Mouse (Mus musculus) olfactory bulb, adult 2 months (tissue): Measurements from ENCODE around the gene Mthfd2l. TPM values are rescaled to one million over a fixed set of nuclear protein-coding genes. Genes with fewer than 3 reads are reported as not detected.
A peak's percentile ranks its signal among the peaks of the same experiment; 100 is the strongest.

Experiments used
- H3K27ac ChIP-seq: fragments of 200-500 bp; 2 replicates; pipeline ENCODE4 v1.5.1; 2012; ENCODE audit warnings: low read depth, low read length; ENCODE audit not compliant: insufficient read depth
- H3K4me1 ChIP-seq: fragments of 200-500 bp; 2 replicates; pipeline ENCODE4 v1.6.1; 2012; ENCODE audit warnings: low read length; ENCODE audit not compliant: control insufficient read depth, insufficient read depth
- H3K4me3 ChIP-seq: fragments of 200-500 bp; 2 replicates; pipeline ENCODE4 v1.5.1; 2012; ENCODE audit warnings: mild to moderate bottlenecking, low read depth, low read length, moderate library complexity; ENCODE audit not compliant: insufficient read depth
- CTCF ChIP-seq: fragments of 200-500 bp; IDR thresholded peaks from 2 replicates; pipeline ENCODE4 v1.5.1; 2012; ENCODE audit warnings: low read depth, mild to moderate bottlenecking, low read length, moderate library complexity; ENCODE audit not compliant: insufficient read depth
- POLR2A ChIP-seq: fragments of 200-500 bp; IDR thresholded peaks from 2 replicates; pipeline ENCODE4 v1.6.1; 2012; ENCODE audit warnings: mild to moderate bottlenecking, low read depth, low read length, moderate library complexity; ENCODE audit not compliant: insufficient read depth
- WGBS: fragments of 180-500 bp; shearing (Covaris S2); methylation state at CpG from one replicate; pipeline ENCODE4 v1.1.7; 2018; 5-methylcytosine and 5-hydroxymethylcytosine counted together
- polyA plus RNA-seq: library from polyadenylated mRNA; stranded (reverse); fragments of >200 nt; gene quantifications from 2 replicates; pipeline ENCODE4 v1.2.4, GENCODE M21; 2012; ENCODE audit warnings: low replicate concordance; ENCODE audit not compliant: missing spikeins, insufficient read depth, insufficient read length

Mthfd2l gene
- polyA plus RNA-seq, 1 experiment: not detected

GRCm38 (mm10) chr5:90899308-90899707 lies 31.6 kb upstream of the Mthfd2l start:
- no peak overlapping the region for H3K4me3 ChIP-seq
- no peak overlapping the region for H3K27ac ChIP-seq
- 92% methylated on average over 5 of the region's 5 CpGs for WGBS
- peaks cover 7% of the 10 kb centered on the region; the same call in 1 of the 2 replicates for H3K4me1 ChIP-seq
- no peak for TF ChIP-seq POLR2A
- TF ChIP-seq CTCF: no peak

DNA sequence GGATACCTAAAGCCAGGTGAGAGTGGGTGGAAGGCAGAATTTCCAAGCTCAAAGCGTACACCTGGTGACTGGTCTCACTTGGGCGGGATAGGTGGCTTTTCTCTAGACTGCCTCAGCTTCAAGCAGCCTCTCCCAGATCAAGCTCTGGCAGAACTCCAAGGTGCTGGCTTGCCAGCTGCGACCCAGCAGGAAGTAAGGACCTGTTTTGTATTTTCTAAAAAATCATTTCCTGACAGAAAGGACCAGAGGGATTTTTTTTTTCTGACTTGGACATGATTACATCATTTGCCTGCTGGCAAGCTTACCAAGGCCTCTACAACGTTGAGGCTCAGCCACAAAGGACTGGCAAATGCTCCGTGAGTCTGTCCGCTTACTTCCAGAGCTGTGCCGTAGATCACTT lies 30.8 kb upstream of the Mthfd2l start:
- peaks cover 7% of the 10 kb centered on the region; the same call in 1 of the 2 replicates for H3K4me1 ChIP-seq
- WGBS: 52% methylated on average over 7 of the region's 7 CpGs
- H3K27ac ChIP-seq: no peak overlapping the region
- no peak for TF ChIP-seq CTCF
- H3K4me3 ChIP-seq: no peak overlapping the region

- WGBS: 61% methylated on average over 7 of the region's 7 CpGs
- Histone ChIP-seq H3K4me3 (no peak overlapping the region), H3K4me1 (peaks cover 7% of the 10 kb centered on the region; the same call in 1 of the 2 replicates), H3K27ac (no peak overlapping the region)
- TF ChIP-seq CTCF: no peak
- no peak for TF ChIP-seq POLR2A
Observed at GRCm38 (mm10) chr5:90900688-90901087, 30.2 kb upstream of the Mthfd2l start.

GRCm38 (mm10) chr5:90902380-90903260 lies 28.3 kb upstream of the Mthfd2l start:
- Histone ChIP-seq H3K4me1 (peaks cover 7% of the 10 kb centered on the region; the same call in 1 of the 2 replicates), H3K4me3 (no peak overlapping the region), H3K27ac (no peak overlapping the region)
- TF ChIP-seq POLR2A (no peak), CTCF (no peak)
- 15% methylated on average over 10 of the region's 10 CpGs for WGBS

DNA sequence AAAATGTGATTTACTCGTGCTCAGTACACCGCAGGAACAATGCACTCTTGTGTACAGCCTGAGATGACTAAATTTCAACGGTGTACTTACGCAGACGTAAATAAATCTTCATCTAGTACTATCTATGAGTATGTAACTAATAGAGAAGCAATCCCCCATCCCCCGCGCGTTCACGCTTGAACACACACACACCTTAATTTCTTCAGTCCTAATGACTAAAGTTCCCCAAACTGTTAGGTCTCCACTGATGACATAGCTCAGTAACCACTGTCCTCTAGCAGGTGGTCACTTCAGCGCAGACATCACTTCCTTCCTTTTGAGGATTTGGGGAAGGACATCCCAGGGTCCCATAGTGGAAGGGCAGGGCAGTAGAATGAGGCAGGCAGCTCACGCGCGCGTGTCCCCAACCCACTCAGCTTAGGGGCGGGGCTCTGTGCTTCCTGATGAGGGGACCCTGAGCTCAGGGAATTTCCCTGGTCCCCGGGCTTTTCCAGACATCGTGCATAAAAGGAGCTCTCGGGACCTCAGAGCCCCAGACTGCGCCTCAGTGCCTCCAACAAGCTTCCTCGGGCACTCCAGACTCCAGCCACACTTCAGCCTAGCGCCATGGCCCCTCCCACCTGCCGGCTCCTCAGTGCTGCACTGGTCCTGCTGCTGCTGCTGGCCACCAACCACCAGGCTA lies 27.4 kb upstream of the Mthfd2l start, which contains the start of gene Cxcl2:
Gene Cxcl2 (plus strand): TSS at position 533 of the 682 bp plus-strand sequence.
- WGBS: 5% methylated on average over 22 of the region's 22 CpGs
- no peak for TF ChIP-seq POLR2A
- no peak for TF ChIP-seq CTCF
- Histone ChIP-seq H3K4me1 (peaks cover 7% of the 10 kb centered on the region; the same call in 1 of the 2 replicates), H3K27ac (no peak within 1 kb of the TSS), H3K4me3 (no peak within 1 kb of the TSS)

DNA sequence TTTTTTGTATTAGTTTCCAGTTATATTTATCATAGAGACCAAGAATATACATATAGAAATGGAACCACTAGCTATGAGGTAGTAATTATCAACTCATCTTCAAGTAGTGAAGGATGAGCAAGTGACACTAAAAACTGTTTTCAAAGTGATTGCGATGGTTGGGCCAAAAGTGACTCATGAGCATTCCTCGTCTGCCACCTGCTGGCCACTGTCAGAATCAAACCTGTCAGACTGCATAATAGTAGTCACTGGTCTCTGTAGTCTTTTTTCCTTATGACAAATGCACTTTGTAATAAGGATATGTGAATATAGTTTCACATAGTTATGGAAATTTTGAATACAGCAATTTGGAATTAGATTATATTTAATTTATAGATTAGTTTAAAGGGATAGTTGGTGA lies 21.9 kb upstream of the Mthfd2l start:
- TF ChIP-seq CTCF (no peak), POLR2A (no peak)
- 0% methylated on average over 2 of the region's 2 CpGs for WGBS
- Histone ChIP-seq H3K4me1 (no peaks in the 10 kb centered on the region; the same call in 1 of the 2 replicates), H3K4me3 (no peak overlapping the region), H3K27ac (no peak overlapping the region)

DNA sequence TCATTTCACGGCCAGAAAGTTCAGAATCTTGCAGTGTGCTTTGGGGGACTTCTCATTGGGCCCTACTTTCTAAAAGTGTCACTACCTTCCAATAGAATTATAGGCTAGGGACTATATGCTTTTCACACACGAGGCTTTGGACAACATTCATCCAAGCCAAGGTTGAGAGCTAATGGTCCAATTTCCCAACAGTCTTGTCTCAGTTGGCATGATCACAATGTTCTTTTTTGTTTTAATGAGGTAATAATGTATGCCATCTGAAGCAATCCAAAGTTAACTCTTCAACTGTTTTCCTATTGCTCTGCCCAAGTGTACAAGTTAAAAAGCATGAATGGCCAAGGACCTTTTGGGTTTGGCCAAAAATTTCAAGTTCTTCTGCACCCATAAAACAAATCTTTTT lies 11.4 kb upstream of the Mthfd2l start:
- Histone ChIP-seq H3K27ac (no peak overlapping the region), H3K4me3 (no peak overlapping the region), H3K4me1 (no peaks in the 10 kb centered on the region)
- no peak for TF ChIP-seq CTCF
- no peak for TF ChIP-seq POLR2A
- WGBS: 62% methylated on average over 2 of the region's 2 CpGs

GRCm38 (mm10) chr5:90922958-90923357 lies 8.0 kb upstream of the Mthfd2l start:
- 96% methylated on average over 4 of the region's 4 CpGs for WGBS
- Histone ChIP-seq H3K27ac (no peak overlapping the region), H3K4me3 (no peak overlapping the region), H3K4me1 (no peaks in the 10 kb centered on the region)
- TF ChIP-seq POLR2A (no peak), CTCF (no peak)

DNA sequence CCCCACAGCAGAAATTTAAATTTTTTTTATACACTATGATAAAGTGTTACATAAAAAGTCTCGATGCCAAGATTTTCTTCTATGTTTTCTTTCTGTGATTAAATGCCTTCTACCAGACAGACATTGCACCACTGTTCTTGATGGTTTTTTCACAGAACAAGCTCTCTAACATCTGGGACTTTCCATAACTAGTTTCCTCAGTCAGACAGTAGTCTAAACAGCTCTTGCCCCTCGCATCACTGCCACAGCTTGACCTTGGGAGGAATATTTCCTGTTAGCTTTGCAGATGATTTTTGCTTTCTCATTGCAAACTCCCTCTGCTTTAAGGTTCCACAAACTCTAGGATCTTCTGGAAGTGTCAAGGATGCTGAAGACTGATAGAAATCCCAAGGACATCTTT lies 371 bp upstream of the Mthfd2l start:
- TF ChIP-seq POLR2A (no peak), CTCF (no peak)
- WGBS: 42% methylated on average over 2 of the region's 2 CpGs
- no peaks in the 10 kb centered on the region for H3K4me1 ChIP-seq
- H3K4me3 ChIP-seq: peak overlapping the region; percentile 76
- peak overlapping the region; percentile 26; the same call in 1 of the 2 replicates for H3K27ac ChIP-seq

DNA sequence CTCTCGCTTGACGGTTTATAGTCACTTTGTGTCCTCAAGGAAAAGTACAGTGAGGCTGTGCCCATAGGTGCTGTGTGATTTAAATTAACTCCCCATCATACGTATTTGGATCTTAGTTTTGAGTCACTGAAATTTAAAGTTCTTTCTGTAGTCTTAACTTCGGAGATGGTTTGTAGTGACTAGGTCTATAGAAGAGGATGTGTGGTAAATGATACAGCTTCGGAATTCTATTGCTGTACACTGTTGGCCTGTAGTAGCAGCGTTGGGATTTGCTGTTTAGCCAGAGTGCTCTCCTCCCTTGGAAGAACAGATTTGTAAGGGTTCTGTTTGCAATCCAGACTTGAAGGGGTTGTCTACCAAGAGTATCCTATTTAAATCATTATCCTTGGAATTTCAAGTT lies 994 bp downstream of the Mthfd2l start:
- no peaks in the 10 kb centered on the region for H3K4me1 ChIP-seq
- peak overlapping the region; percentile 76 for H3K4me3 ChIP-seq
- TF ChIP-seq POLR2A: no peak
- TF ChIP-seq CTCF: no peak
- 33% methylated on average over 6 of the region's 6 CpGs for WGBS
- H3K27ac ChIP-seq: peak overlapping the region; percentile 29; the same call in 1 of the 2 replicates
